Mouse (Mus musculus): Measurements from ENCODE around the gene Snap23. TPM values are rescaled to one million over a fixed set of nuclear protein-coding genes. Genes with fewer than 3 reads are reported as not detected.

Gene Snap23
- polyA plus RNA-seq, 1 experiment, result 19.0 TPM

DNA sequence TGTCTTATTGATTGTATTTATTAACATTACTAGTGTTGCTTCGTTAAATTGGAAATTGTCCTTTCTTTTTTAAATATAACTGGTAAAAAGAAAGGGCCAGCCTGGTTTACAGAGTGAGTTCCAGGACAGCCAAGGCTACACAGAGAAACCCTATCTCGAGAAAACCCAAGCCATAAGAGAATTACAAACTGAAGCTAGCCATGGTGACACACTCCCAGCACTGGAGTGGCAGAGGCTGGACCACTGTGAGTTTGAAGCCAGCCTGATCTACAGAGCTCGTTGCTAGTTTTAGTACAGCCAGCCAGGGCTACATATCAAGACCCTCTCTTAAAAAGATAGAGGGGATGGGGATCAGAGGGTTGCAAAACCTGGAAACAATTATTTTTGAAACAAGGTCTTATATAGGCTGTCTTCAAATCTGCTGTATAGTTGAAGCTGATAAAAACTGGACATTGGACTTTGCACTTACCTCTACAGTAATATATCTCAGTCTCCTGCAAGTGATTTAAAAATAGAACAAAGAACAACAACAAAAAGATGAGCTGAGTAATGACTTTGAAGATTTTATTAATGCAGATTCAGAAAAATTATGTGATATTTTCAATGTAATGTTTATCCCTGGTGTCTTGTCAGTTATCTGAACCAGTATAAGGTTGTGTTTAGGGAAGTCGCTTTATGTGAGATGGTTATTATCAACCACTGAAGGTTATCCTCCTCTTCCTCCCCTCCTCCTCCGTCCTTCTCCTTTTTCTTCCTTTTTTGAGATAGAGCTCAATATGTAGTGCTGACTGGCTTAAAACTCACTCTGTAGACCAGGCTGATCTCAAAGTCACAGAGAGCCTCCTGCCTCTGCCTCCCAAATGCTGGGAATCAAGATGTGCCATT, 49.0 kb downstream of the Snap23 start:
- TF ChIP-seq CTCF (conservative IDR thresholded peaks at IDR 0.05; ENCODE audit: insufficient read depth, insufficient read length, low read depth, low read length) (no peak), POLR2A (IDR thresholded peaks at IDR 0.05; ENCODE audit: low read depth, low read length) (no peak)
- DNase-seq, result no peak
- H3K27me3 ChIP-seq (replicated peaks; ENCODE audit: control insufficient read depth, insufficient read depth, low read length), result no peaks in the 10 kb centered on the region
- H3K4me1 ChIP-seq (ENCODE audit: control insufficient read depth, insufficient read depth, low read length), result no peaks in the 10 kb centered on the region
- no peak overlapping the region for H3K27ac ChIP-seq (ENCODE audit: insufficient read depth, low read depth, low read length)
- H3K36me3 ChIP-seq (ENCODE audit: control insufficient read depth, insufficient read depth, low read length), result no peaks in the 10 kb centered on the region
- 95% methylated on average over 5 of the region's 5 CpGs for WGBS
- no peak overlapping the region for H3K4me3 ChIP-seq (ENCODE audit: insufficient read depth, low read depth, low read length)

DNA sequence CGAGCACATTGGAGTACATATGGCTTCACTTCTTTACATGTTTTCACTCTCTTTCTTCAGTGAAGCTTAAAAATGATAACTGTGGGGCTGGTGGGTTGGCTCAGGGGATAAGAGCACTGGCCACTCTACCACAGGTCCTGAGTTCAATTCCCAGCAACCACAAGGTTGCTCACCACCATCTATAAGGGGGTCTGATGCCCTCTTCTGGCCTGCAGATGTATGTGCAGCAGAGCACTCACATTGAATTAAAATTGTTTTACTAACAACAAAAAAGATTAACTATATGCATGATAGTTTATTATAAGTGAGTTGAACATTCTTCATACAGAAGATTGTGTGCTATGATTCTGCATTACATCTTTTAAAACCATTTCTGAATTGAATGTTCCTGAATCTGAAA, 52.1 kb downstream of the Snap23 start:
- DNase-seq, result no peak
- Histone ChIP-seq H3K27ac (ENCODE audit: insufficient read depth, low read depth, low read length) (no peak overlapping the region), H3K4me3 (ENCODE audit: insufficient read depth, low read depth, low read length) (no peak overlapping the region), H3K36me3 (ENCODE audit: control insufficient read depth, insufficient read depth, low read length) (no peaks in the 10 kb centered on the region), H3K4me1 (ENCODE audit: control insufficient read depth, insufficient read depth, low read length) (no peaks in the 10 kb centered on the region), H3K27me3 (replicated peaks; ENCODE audit: control insufficient read depth, insufficient read depth, low read length) (no peaks in the 10 kb centered on the region)
- WGBS, result 97% methylated on average over 1 of the region's 1 CpGs
- TF ChIP-seq POLR2A (IDR thresholded peaks at IDR 0.05; ENCODE audit: low read depth, low read length) (no peak), CTCF (conservative IDR thresholded peaks at IDR 0.05; ENCODE audit: insufficient read depth, insufficient read length, low read depth, low read length) (peak; percentile 25; the same call in 1 of the 2 replicates)

DNA sequence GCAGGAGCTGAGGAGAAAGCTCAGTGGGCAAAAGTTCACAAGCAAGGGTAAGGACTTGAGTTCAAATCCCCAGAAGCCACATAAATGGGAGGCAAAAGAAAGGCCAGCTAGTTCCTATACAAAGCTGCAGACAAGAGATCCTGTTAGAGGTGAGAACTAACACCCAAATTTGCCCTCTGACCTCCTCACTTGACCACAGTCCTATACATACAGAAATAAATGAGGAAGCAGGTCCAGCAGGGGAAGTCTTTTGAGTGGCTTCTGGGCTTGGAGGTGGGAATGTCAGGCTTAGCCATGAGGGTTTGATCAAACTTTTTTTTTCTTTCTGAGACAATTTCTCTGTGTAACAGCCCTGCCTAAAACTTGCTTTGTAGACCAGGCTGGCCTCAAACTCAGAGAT, 55.4 kb downstream of the Snap23 start:
- TF ChIP-seq CTCF (conservative IDR thresholded peaks at IDR 0.05; ENCODE audit: insufficient read depth, insufficient read length, low read depth, low read length) (no peak), POLR2A (IDR thresholded peaks at IDR 0.05; ENCODE audit: low read depth, low read length) (no peak)
- DNase-seq, result no peak
- H3K27ac ChIP-seq (ENCODE audit: insufficient read depth, low read depth, low read length), result no peak overlapping the region
- H3K4me3 ChIP-seq (ENCODE audit: insufficient read depth, low read depth, low read length), result no peak overlapping the region
- no peaks in the 10 kb centered on the region for H3K27me3 ChIP-seq (replicated peaks; ENCODE audit: control insufficient read depth, insufficient read depth, low read length)
- no peaks in the 10 kb centered on the region for H3K36me3 ChIP-seq (ENCODE audit: control insufficient read depth, insufficient read depth, low read length)
- no peaks in the 10 kb centered on the region for H3K4me1 ChIP-seq (ENCODE audit: control insufficient read depth, insufficient read depth, low read length)

DNA sequence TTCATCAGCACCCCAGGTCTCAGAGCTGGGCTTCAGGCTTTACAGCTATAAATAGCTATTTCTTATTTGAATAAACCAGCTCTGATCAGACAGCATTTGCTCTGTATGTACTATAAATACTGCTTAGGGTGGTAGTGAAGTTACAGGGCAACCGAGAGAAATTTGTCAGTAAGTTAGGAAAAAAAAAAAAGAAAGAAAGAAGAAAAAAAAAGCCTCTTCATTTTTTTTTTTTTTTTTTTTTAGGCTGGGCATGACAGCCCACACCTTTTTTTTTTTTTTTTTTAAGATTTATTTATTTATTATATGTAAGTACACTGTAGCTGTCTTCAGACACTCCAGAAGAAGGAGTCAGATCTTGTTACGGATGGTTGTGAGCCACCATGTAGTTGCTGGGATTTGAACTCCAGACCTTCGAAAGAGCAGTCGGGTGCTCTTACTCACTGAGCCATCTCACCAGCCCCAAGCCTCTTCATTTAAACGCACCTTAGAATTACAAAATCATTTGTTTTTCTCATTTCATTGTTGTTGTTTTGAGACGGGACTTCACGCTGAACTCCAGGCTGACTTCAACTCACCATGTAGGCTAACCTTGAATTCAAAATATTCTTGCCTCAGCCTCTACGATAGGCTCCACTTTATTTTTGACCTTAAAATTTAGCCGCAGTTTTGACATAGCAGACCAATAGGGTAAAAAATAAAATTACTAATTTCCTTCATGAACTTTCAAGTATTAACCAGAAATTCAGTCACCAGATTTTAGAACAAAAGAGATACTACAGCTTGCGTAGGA, 60.8 kb downstream of the Snap23 start:
- 19% methylated on average over 10 of the region's 10 CpGs for WGBS
- Histone ChIP-seq H3K4me3 (ENCODE audit: insufficient read depth, low read depth, low read length) (no peak overlapping the region), H3K36me3 (ENCODE audit: control insufficient read depth, insufficient read depth, low read length) (no peaks in the 10 kb centered on the region), H3K4me1 (ENCODE audit: control insufficient read depth, insufficient read depth, low read length) (0 out of 2 replicates have a peak, but pooled peaks cover 2% of the 10 kb centered on the region), H3K27ac (ENCODE audit: insufficient read depth, low read depth, low read length) (no peak overlapping the region), H3K27me3 (replicated peaks; ENCODE audit: control insufficient read depth, insufficient read depth, low read length) (no peaks in the 10 kb centered on the region)
- TF ChIP-seq CTCF (conservative IDR thresholded peaks at IDR 0.05; ENCODE audit: insufficient read depth, insufficient read length, low read depth, low read length) (no peak), POLR2A (IDR thresholded peaks at IDR 0.05; ENCODE audit: low read depth, low read length) (no peak)
- DNase-seq, result no peak

DNA sequence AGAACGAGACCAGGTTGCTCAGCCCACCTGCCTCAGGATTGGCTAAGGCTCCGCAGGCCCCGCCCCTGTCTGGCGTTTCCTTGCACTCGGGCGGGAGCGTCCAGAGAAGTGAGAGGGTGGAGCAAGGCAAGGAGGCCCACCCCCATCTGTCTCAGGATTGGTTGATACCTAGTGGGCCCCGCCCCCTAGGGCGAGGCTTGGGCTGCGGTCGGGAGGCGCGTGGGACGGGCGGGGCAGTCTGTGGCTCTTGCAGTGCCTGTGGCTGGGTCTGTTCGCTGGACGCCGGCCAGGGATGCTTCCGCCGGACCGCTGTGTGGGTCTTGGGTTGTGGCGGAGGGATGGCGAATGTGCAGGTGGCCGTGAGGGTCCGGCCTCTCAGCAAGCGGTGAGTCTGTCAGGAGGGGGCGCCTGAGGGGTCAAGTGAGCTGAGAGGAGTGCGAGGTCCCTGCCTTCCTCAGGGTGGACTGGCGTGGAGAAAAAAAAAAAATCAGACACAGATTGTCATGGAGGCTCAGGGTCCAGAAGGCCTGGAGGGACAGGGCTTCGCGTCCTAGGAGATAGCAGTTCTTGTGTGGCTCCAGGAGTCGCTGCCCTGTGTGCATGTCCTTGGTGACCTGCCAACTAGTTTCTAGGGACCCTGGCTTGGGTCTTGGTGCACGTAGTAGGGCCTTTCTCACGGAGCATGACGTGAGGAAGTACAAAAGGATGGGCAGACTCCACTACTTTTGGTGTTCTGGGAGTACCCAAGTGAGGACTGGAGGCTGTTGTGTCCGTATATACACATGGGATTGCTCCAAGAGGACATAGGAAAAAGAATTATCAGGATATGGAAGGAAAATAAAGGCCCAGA, 61.6 kb downstream of the Snap23 start, which contains the start of gene Stard9:
Gene Stard9 (plus strand): TSS at position 236 of the 850 bp plus-strand sequence.
- peak; percentile 99 for DNase-seq
- Histone ChIP-seq H3K4me3 (ENCODE audit: insufficient read depth, low read depth, low read length) (peak within 1 kb of the TSS; percentile 76), H3K36me3 (ENCODE audit: control insufficient read depth, insufficient read depth, low read length) (no peaks in the 10 kb centered on the region), H3K4me1 (ENCODE audit: control insufficient read depth, insufficient read depth, low read length) (0 out of 2 replicates have a peak, but pooled peaks cover 2% of the 10 kb centered on the region), H3K27me3 (replicated peaks; ENCODE audit: control insufficient read depth, insufficient read depth, low read length) (no peaks in the 10 kb centered on the region), H3K27ac (ENCODE audit: insufficient read depth, low read depth, low read length) (peak within 1 kb of the TSS; percentile 27)
- 4% methylated on average over 36 of the region's 36 CpGs for WGBS
- TF ChIP-seq CTCF (conservative IDR thresholded peaks at IDR 0.05; ENCODE audit: insufficient read depth, insufficient read length, low read depth, low read length) (no peak), POLR2A (IDR thresholded peaks at IDR 0.05; ENCODE audit: low read depth, low read length) (no peak)

DNA sequence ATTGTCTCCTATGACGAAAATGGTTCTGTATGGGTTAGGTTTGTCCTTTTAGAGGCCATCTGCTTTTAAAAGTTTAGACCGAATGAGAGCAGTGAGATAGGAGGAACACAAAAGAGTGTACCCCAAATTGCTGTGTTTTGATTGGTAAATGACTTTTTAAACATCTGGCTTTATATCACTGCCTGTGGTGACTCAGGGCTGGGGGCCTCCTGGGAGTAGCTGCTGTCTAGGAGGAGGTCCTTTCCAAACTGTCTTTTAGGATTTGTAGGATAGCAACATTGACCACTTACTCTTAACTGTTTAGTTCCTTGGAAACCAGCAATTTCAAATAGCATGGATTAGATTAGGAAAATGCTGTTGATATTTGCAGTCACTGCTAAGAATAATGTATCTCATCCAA, 62.8 kb downstream of the Snap23 start:
- H3K4me1 ChIP-seq (ENCODE audit: control insufficient read depth, insufficient read depth, low read length), result 0 out of 2 replicates have a peak, but pooled peaks cover 2% of the 10 kb centered on the region
- no peaks in the 10 kb centered on the region for H3K27me3 ChIP-seq (replicated peaks; ENCODE audit: control insufficient read depth, insufficient read depth, low read length)
- DNase-seq, result no peak
- no peak for TF ChIP-seq POLR2A (IDR thresholded peaks at IDR 0.05; ENCODE audit: low read depth, low read length)
- TF ChIP-seq CTCF (conservative IDR thresholded peaks at IDR 0.05; ENCODE audit: insufficient read depth, insufficient read length, low read depth, low read length), result no peak
- no peak overlapping the region for H3K27ac ChIP-seq (ENCODE audit: insufficient read depth, low read depth, low read length)
- H3K4me3 ChIP-seq (ENCODE audit: insufficient read depth, low read depth, low read length), result no peak overlapping the region
- WGBS, result 65% methylated on average over 2 of the region's 2 CpGs
- no peaks in the 10 kb centered on the region for H3K36me3 ChIP-seq (ENCODE audit: control insufficient read depth, insufficient read depth, low read length)

Measured in kidney, adult 2 months (tissue).